Mouse (Mus musculus): ENCODE measurements around the gene Steap4. TPM values are rescaled to one million over a fixed set of nuclear protein-coding genes. Genes with fewer than 3 reads are reported as not detected.
"Not testable (repeated sequence)": the region's sequence is repeated elsewhere in the genome, so short reads cannot be mapped to it uniquely, and the experiment has no call there.

Gene Steap4
- total RNA-seq, 2 experiments from 2014 or later, result 32.7 to 35.9 TPM

DNA sequence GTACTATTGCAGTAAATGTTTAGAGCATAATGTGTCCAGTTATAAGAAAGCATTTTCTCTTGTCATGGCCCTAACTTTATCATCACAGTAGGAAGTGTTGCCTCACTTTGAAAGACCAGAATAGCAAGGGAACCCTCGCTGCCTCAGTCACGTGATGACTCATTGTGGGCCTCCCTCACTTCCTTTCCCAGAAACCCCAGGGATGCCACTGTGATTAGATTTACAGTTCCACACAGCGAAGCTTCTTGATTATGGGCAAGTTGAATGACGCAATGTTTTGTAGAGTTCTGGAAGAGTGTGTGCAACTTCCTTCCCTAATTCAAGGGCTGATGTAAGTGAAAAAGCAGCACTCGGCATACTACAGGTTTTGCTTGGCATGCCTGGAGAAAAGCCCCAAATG, 20.3 kb downstream of the Steap4 start:
- DNase-seq, result no peak
- intact Hi-C loops (cut with DNase I), result no loop called here

DNA sequence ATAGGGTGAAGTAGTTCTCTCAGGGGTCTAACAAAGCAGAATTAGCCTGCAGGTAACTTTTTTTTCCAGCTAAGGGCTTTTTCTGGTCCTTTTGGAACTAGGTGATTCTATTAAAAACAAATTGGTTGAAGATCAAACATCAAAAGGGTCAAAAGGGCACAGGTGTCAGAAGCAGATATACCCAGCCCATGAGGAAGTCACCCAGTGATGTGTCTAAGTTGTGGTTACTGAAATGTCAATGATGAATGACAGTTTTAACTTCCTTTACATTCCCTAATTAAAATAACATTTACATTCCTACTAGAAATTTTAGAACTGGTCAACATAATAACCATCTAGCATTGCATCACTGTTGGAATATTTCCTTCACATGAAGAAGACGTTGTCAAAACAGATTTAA, 27.7 kb downstream of the Steap4 start:
- DNase-seq, result no peak
- intact Hi-C loops (cut with DNase I), result no loop called here

DNA sequence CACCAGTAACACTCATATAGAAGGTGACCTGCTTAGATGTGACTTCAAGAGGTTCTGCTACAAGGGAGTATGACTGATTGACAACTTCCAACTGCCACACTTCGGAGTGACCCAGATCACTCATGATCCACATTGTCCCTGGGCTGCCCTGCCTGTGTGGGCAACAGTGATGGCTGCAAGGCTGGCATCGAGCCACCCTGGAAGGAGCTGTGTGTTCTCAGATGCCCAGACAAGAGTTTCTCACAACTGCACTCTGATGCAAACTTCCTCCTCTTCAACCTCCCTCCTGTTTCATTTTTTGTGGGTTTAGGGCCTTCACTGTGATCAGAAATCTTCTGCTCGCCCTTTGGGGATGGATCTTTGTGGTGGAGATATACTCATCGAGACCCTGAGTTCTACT, 28.2 kb downstream of the Steap4 start:
- no peak for DNase-seq
- intact Hi-C loops (cut with DNase I), result no loop called here

DNA sequence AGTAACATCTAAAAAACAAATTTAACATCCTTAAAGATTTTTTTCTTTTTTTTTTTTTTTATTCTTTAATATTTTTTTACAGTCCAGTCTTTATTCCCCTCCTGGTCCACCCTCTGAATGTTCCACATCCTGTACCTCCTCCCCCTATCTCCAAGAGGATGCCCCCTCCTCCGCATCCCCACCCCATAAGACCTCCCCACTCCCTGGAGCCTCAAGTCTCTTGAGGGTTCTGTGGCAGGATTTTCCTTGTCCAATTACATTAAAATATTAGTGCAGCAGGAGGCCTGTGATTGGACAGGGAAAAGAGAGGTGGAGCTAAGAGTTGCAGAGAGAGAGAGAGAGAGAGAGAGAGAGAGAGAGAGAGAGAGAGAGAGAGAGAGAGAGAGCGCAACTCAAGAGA, 31.4 kb downstream of the Steap4 start:
- intact Hi-C loops (cut with DNase I), result loop anchor here (10.0 kb wide), 1 partner anchor 647 kb away; the partner anchor contains the start of gene Zfp804b
- not testable (repeated sequence) for DNase-seq

DNA sequence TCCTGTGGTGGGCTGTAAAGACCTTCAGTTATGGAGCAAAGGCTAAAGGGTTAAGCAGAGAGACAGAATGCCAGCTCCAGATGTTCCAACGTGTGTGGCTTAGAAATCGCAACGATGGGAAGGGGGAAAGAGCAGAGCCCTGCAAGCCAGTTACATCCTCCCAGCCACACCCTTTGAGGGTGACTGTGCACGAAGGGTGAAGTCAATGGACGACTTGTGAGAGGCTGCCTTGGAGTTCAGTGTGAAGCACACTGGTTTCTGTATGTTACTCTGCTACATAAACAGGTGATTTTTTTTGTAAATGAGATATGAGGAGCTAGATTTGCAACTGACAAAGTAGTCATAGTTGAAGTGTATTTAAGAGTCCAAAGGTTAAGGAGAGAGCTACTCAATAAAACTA, 33.5 kb downstream of the Steap4 start:
- no peak for DNase-seq
- intact Hi-C loops (cut with DNase I), result loop anchor here (10.0 kb wide), 1 partner anchor 649 kb away; the partner anchor contains the start of gene Zfp804b

DNA sequence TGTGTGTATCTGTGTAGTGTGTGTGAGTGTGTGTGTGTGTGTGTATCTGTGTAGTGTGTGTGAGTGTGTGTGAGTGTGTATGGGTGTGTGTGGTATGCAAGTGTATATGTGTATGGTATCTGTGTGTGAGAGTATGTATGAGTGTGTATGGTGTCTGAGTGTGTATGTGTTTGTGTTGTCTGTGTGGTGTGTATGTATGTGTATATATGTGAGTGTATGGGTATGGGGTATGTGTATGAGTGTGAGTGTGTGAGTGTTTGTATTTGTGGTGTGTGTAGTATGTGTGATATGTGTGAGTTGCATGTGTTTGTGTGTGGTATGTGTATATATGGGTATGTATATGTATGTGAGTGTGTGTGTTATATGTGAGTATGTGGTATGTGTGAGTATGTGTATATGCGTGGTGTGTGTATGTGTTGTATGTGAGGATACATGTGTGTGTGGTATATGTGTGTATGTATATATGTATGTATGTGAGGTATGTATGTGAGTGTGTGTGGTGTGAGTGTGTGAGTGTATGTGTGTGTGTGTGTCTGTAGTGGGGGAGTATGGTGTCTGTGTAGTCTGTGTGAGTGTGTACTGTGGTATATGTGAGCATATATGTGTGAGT, 35.1 kb downstream of the Steap4 start:
- intact Hi-C loops (cut with DNase I), result loop anchor here (10.0 kb wide), 1 partner anchor 651 kb away; the partner anchor contains the start of gene Zfp804b
- no peak for DNase-seq

DNA sequence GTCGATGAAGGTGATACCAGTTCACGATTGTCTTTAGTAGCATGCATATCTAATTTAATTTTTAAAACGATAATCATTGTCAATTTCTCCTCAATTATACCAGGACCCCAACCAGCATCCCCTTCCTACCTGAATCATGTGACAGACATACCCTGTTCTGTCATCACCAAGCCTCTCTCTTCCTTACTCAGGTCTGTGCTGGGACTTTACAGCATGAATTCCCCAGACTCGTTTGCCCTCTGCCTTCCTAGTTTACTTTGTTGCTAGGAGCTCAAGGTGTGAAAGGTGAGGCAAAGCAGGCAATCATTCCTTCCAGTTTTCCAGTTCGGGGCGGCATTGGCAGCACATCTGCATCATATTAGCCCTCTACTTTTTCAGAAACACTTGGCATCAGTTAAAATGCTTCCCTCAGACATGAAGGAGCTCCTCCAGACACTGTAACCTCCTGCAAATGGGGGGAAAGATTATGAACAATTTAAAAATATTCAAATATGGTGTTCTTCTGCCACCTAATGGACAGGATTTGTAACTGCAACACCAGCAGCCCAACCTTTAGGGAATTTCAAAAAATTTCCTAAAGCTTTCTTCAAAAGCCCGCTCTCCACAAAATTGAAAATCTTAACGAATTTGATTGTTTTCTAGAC, 36.3 kb downstream of the Steap4 start:
- no peak for DNase-seq
- intact Hi-C loops (cut with DNase I), result loop anchor here (10.0 kb wide), 1 partner anchor 652 kb away; the partner anchor contains the start of gene Zfp804b

DNA sequence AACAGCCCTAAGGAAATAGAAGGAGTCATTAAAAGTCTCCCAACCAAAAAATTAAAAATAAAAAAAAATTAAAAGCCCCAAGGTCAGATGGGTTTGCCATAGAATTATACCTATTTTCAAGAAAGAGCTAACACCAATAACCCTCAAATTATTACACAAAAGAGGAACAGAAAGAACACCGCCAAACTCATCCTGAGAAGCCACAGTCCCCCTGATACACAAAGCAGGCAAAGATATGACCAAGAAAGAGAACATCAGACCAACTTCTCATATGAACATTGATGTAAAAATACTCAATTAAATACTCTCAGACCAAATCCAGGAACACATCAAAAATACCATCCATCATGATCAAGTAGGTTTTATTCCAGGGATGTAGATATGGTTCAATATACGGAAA, 36.8 kb downstream of the Steap4 start:
- intact Hi-C loops (cut with DNase I), result loop anchor here (10.0 kb wide), 1 partner anchor 652 kb away; the partner anchor contains the start of gene Zfp804b
- DNase-seq, result no peak

DNA sequence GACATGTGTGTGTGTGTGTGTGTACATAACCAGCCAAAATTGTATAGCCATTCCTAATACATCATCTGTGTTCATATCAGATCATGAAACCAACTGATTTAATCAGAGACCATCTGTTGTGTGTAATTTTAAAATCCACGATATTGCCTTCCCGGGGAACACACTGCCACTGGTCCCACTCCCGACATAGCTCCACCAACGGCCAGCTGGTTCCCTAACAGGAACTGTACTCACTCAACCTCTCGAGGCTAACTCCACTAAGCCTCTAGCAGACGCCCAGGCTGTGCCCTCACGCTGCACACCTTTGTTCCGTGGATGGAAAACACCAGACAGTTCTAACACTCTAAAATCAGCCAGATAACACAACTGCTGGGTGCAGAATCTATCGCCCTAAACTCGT, 40.2 kb downstream of the Steap4 start:
- DNase-seq, result no peak
- intact Hi-C loops (cut with DNase I), result no loop called here

DNA sequence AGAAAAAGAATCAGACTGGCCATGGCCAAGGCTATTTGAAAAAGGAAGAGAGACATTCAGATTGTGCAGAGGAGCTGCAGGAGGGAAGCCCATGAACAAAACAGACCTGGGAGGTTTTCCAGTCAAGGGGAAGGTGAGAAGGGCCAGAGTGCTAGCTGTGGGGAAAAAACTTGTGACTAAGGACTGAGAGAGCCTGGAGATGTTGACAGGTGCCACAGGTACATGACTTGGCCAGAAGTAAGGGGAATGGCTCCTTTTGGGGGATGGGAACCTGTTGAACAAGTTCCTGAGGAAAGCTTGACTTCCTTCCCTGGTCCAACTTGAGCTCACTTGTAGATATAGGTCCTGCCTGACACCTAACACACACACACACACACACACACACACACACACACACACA, 42.6 kb downstream of the Steap4 start:
- DNase-seq, result no peak
- intact Hi-C loops (cut with DNase I), result no loop called here

DNA sequence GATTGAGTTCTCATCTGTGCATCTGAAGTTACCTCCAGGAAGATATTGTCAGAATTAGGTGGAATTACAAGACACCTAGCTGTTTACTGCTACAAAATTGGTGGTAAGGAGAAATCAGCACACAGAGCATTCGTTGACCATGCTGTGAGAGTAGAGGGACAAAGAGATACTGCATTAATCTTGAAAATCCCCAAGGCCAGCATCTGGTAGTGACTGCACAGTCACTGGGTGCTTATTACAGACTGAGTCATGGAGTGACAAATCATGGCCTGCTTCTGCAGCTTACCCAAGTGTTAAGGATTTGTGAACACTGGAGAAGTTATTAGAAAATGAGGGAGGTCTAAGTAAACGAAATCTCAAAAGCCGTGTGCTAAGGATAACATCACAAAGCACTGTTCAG, 53.0 kb downstream of the Steap4 start:
- intact Hi-C loops (cut with DNase I), result no loop called here
- DNase-seq, result no peak

Other genes with a start within 250 kb of the Steap4 start
- 100 to 1,000 TPM; 116 to 119 TPM for gene Sri, start 85.6 kb downstream of the Steap4 start, total RNA-seq (2021)

Measured in heart, postnatal 14 days (tissue).